Mouse (Mus musculus): ENCODE measurements around the gene Prkn. TPM values are rescaled to one million over a fixed set of nuclear protein-coding genes. Genes with fewer than 3 reads are reported as not detected.

The Prkn gene
- polyA plus RNA-seq, 1 experiment: 21.7 TPM

DNA sequence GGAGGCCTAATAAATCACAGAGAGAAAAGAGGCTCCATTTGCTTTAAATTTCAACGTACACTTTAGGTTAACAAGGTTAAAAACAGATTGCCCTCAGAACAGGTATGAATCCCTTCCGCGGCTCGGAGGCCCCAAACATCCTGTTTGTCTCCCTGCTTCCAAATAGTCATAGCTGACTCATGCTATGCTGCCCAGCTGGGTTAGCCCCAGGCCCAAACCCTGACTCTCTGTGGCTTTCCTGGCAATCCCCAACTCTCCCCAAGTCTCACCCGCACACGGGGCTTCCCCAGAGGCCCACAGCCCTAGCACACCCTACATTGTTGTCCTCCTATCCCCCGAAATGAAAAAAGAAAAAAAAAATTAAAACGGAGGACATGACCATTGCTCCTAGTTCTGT is 1110.0 kb downstream of the Prkn start:
- TF ChIP-seq CTCF (IDR thresholded peaks at IDR 0.05; ENCODE audit: extremely low read depth, insufficient read depth, low read length) (no peak), POLR2A (IDR thresholded peaks at IDR 0.05; ENCODE audit: extremely low read depth, insufficient read depth, low read length) (no peak)
- H3K4me1 ChIP-seq (ENCODE audit: control insufficient read depth, insufficient read depth, low read length): peaks cover 4% of the 10 kb centered on the region; the same call in 1 of the 2 replicates
- no peak overlapping the region for H3K27ac ChIP-seq (ENCODE audit: insufficient read depth, low read length)
- H3K4me3 ChIP-seq (ENCODE audit: insufficient read depth, low read length): no peak overlapping the region

GRCm38 (mm10) chr17:11955317-11955716 is 1115.1 kb downstream of the Prkn start:
- Histone ChIP-seq H3K4me3 (ENCODE audit: insufficient read depth, low read length) (no peak overlapping the region), H3K27ac (ENCODE audit: insufficient read depth, low read length) (no peak overlapping the region), H3K4me1 (ENCODE audit: control insufficient read depth, insufficient read depth, low read length) (no peaks in the 10 kb centered on the region)
- TF ChIP-seq POLR2A (IDR thresholded peaks at IDR 0.05; ENCODE audit: extremely low read depth, insufficient read depth, low read length) (no peak), CTCF (IDR thresholded peaks at IDR 0.05; ENCODE audit: extremely low read depth, insufficient read depth, low read length) (no peak)

DNA sequence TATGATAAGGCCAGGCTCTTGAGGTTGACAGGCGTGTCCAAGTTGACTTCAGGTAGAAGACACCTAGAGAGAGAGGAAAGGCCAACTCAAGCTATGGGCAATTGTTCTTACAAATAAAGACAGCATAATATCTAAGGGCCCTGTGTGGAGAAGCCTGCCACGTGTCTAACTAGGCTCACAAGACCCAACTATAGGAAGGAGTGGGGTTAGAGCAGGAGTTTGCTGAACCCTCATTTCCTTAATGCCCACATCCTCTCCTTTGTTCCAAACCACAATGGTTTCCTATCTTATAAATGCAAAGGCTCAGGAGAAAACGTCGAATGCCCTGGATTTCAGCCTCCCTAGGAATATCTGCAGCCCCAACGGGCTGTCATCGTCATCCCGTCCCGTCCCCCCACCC is 1120.3 kb downstream of the Prkn start:
- Histone ChIP-seq H3K27ac (ENCODE audit: insufficient read depth, low read length) (no peak overlapping the region), H3K4me1 (ENCODE audit: control insufficient read depth, insufficient read depth, low read length) (peaks cover 3% of the 10 kb centered on the region; the same call in 1 of the 2 replicates)

DNA sequence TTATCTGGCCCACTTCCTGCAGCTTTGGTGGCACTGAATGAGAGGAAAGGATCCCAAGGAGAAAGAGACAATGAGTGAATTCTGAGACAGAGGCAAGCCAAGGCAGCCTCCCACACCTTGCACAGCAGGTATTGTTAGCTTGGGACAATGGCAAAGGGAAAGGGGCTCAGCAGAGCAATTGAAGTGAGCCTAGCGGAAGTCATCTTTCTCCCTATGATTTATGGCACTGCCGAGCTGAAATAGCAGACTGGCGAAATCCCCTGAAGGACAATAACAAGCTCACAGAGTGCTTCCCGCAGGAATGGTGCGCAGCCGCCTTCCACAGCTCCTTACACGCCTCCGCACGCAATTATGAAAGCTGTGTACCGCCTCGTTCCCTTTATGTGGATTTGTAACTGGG is 1122.6 kb downstream of the Prkn start:
- no peak overlapping the region for H3K4me3 ChIP-seq (ENCODE audit: insufficient read depth, low read length)
- H3K27ac ChIP-seq (ENCODE audit: insufficient read depth, low read length): no peak overlapping the region; the same call in 1 of the 2 replicates
- TF ChIP-seq CTCF (IDR thresholded peaks at IDR 0.05; ENCODE audit: extremely low read depth, insufficient read depth, low read length): no peak
- TF ChIP-seq POLR2A (IDR thresholded peaks at IDR 0.05; ENCODE audit: extremely low read depth, insufficient read depth, low read length): 0 out of 2 replicates have a peak, but pooled peaks have one; percentile 36
- peaks cover 3% of the 10 kb centered on the region; the same call in 1 of the 2 replicates for H3K4me1 ChIP-seq (ENCODE audit: control insufficient read depth, insufficient read depth, low read length)

More for the DNA sequence above, 1120.3 kb downstream of the Prkn start:
- TF ChIP-seq POLR2A (IDR thresholded peaks at IDR 0.05; ENCODE audit: extremely low read depth, insufficient read depth, low read length) (no peak), CTCF (IDR thresholded peaks at IDR 0.05; ENCODE audit: extremely low read depth, insufficient read depth, low read length) (no peak)
- no peak overlapping the region for H3K4me3 ChIP-seq (ENCODE audit: insufficient read depth, low read length)

DNA sequence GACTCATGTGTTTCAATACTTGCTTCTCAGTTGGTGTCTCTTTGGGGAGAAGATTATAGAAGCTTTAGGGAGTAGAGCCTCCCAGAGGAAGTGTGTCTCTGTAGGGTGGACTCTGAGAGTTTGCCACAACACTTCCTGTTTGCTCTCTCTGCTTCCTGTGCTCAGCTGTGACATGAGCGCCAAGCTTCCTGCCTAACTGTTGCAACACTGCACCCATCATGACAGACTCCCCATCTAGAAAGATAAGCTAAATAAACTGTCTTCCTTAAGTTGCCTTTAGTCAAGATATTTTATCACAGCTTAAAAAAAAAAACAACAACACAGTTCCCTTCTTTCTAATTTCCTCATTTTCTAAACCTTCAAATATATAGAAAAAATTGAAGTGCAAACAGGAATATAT is 1130.0 kb downstream of the Prkn start:
- no peak overlapping the region for H3K4me3 ChIP-seq (ENCODE audit: insufficient read depth, low read length)
- peaks cover 3% of the 10 kb centered on the region for H3K4me1 ChIP-seq (ENCODE audit: control insufficient read depth, insufficient read depth, low read length)
- no peak overlapping the region for H3K27ac ChIP-seq (ENCODE audit: insufficient read depth, low read length)
- TF ChIP-seq POLR2A (IDR thresholded peaks at IDR 0.05; ENCODE audit: extremely low read depth, insufficient read depth, low read length): no peak
- TF ChIP-seq CTCF (IDR thresholded peaks at IDR 0.05; ENCODE audit: extremely low read depth, insufficient read depth, low read length): no peak

DNA sequence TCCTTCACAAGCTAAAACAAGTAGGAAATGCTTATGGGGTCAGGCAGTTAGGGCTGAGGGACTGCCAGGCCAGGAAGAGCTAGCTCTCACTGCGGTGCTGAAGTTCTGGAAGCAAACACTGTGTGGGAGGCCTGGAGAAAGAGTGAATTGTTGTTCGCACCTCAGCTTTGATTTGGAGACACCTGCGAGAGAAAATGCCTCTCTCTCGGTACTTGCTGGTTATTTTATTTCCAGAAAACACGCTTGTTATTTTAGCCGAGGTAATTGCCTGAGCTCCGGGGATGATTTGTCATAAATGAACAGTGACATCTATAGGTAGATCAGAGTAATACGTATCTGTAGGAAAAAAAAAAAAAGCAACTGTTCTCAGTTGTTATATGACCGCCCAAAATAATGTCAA is 1132.4 kb downstream of the Prkn start:
- TF ChIP-seq CTCF (IDR thresholded peaks at IDR 0.05; ENCODE audit: extremely low read depth, insufficient read depth, low read length): no peak
- TF ChIP-seq POLR2A (IDR thresholded peaks at IDR 0.05; ENCODE audit: extremely low read depth, insufficient read depth, low read length): no peak
- H3K27ac ChIP-seq (ENCODE audit: insufficient read depth, low read length): no peak overlapping the region
- H3K4me1 ChIP-seq (ENCODE audit: control insufficient read depth, insufficient read depth, low read length): peaks cover 3% of the 10 kb centered on the region

DNA sequence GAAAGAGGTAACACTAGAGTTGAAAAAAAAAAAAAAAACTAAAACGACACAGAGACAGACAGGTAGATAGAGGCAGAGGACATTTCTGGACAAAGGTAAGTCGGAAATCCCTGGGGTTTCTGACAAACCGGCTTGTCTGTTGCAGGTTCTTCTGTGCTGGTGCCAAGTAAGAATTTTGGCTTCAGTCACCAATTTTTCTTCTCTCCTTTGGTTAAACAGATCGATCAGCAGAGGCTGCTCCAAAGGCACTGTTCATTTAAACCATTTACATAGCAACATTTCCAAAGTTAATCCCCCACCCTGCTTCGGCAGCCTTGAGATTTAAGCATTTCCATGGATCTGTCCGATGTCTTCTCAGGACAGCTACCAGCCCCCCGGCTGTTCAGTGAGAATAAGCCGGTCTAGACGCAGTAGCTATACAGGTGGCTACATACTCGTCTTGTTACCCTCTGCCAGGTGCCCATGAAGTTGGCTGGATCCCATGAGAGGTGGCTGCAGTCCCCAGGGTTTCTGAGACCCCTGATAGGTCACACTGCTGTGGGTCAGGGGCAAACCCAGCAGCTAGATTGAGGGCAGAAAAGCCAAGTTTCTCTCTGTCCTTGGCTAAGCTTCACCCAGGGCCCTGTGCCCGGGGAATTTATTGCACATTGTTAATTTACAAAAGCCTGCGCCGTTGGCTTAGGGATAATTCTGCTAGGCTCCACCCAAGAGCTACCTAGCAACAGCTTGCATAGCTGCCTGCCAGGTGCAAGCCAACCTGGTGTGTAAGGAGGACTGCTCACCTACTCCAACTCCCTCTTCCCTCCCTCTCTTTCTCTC is 1133.0 kb downstream of the Prkn start:
- TF ChIP-seq POLR2A (IDR thresholded peaks at IDR 0.05; ENCODE audit: extremely low read depth, insufficient read depth, low read length): no peak
- no peak for TF ChIP-seq CTCF (IDR thresholded peaks at IDR 0.05; ENCODE audit: extremely low read depth, insufficient read depth, low read length)
- Histone ChIP-seq H3K27ac (ENCODE audit: insufficient read depth, low read length) (no peak overlapping the region), H3K4me1 (ENCODE audit: control insufficient read depth, insufficient read depth, low read length) (peaks cover 3% of the 10 kb centered on the region), H3K4me3 (ENCODE audit: insufficient read depth, low read length) (no peak overlapping the region)

More for the DNA sequence above, 1132.4 kb downstream of the Prkn start:
- no peak overlapping the region for H3K4me3 ChIP-seq (ENCODE audit: insufficient read depth, low read length)

- no peak overlapping the region for H3K4me3 ChIP-seq (ENCODE audit: insufficient read depth, low read length)
- no peak overlapping the region for H3K27ac ChIP-seq (ENCODE audit: insufficient read depth, low read length)
- TF ChIP-seq POLR2A (IDR thresholded peaks at IDR 0.05; ENCODE audit: extremely low read depth, insufficient read depth, low read length): no peak
- peak; percentile 65 for TF ChIP-seq CTCF (IDR thresholded peaks at IDR 0.05; ENCODE audit: extremely low read depth, insufficient read depth, low read length)
- H3K4me1 ChIP-seq (ENCODE audit: control insufficient read depth, insufficient read depth, low read length): peaks cover 3% of the 10 kb centered on the region
These were observed 1135.0 kb downstream of the Prkn start for GRCm38 (mm10) chr17:11975062-11975607.

DNA sequence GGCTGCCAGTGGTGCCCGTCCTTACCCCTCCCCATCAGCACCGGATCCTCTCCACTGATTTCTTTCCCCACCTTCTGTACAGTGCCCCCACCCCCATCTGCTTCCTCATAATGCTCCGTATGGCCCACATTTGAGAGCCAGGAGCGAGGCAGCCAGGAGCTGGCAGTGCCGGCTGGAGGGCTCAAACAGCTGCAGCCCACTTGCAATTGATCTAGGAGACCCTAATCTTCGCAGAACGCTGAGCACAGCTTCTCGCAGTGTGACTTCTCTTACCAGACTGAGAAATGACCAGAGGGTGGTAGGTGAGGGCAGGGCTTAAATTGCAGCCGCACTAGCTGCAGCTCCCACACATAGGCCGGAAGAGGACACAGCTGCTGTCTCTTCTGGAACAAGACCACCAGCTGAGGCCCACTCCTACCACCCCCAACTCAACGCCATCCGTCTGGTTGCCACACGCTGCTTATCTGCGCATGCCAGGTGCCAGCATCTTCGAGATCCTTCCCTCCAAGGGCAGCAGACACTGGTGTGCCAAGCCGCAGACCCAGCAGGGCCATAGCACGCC is 1138.2 kb downstream of the Prkn start:
- Histone ChIP-seq H3K27ac (ENCODE audit: insufficient read depth, low read length) (no peak overlapping the region), H3K4me3 (ENCODE audit: insufficient read depth, low read length) (no peak overlapping the region), H3K4me1 (ENCODE audit: control insufficient read depth, insufficient read depth, low read length) (no peaks in the 10 kb centered on the region)
- TF ChIP-seq POLR2A (IDR thresholded peaks at IDR 0.05; ENCODE audit: extremely low read depth, insufficient read depth, low read length): no peak
- TF ChIP-seq CTCF (IDR thresholded peaks at IDR 0.05; ENCODE audit: extremely low read depth, insufficient read depth, low read length): no peak
